23 mouse cellular contexts compared by ENCODE assay signal in genomic region chr11:61065620-61066019, GRCm38 (mm10). TPM values are rescaled to one million over a fixed set of nuclear protein-coding genes. Genes with fewer than 3 reads are reported as not detected.
DNase-seq lines count a peak whose midpoint lies in the region; ATAC-seq and TF ChIP-seq lines count a peak whose summit lies in the region.
"Had no signal": no experiment of that assay in that cellular context is flagged by ENCODE, and none has a peak within 500 bp of the region (broad histone marks: within the 10 kb centered on the region; RNA-seq: fewer than 3 reads in every experiment).

No protein-coding gene starts in this region.

- H3K36me3 ChIP-seq in liver, embryonic 13.5 days, result no peaks in the 10 kb centered on the region
- H3K36me3 ChIP-seq in liver, postnatal 0 days (replicated peaks; ENCODE audit: insufficient read depth, low read length), result no peaks in the 10 kb centered on the region
- H3K36me3 ChIP-seq: embryonic facial prominence, embryonic 10.5 days; embryonic facial prominence, embryonic 12.5 days; forebrain, embryonic 15.5 days; G1E had no signal

- no peak for TF ChIP-seq EP300 in liver, postnatal 0 days (IDR thresholded peaks at IDR 0.05; ENCODE audit: low read depth)

- WGBS in liver, embryonic 13.5 days (ENCODE audit: insufficient replicate concordance), result 70% methylated on average over 6 of the region's 6 CpGs
- 77% methylated on average over 6 of the region's 6 CpGs for whole genome bisulfite sequencing in liver, postnatal 0 days (ENCODE audit: insufficient replicate concordance)

- H3K4me3 ChIP-seq in liver, embryonic 13.5 days (replicated peaks), result no peak overlapping the region
- no peak overlapping the region for H3K4me3 ChIP-seq in liver, postnatal 0 days (ENCODE audit: low read depth, low read length)
- H3K4me3 ChIP-seq: embryonic facial prominence, embryonic 10.5 days; embryonic facial prominence, embryonic 12.5 days; forebrain, embryonic 13.5 days; forebrain, embryonic 15.5 days had no signal

- DNase-seq in cerebellum, adult 9-11 months, result peak; percentile 30
- DNase-seq in cerebellum, postnatal 10 days, result no peak
- DNase-seq in gastrocnemius, postnatal 25 days, result peak; percentile 32
- no peak for DNase-seq in gastrocnemius, adult 18-20 months (ENCODE audit: low spot score)
- DNase-seq in liver, embryonic 13.5 days, result no peak
- no peak for DNase-seq in liver
- DNase-seq in liver, postnatal 0 days, result peak; percentile 10
- no peak for DNase-seq in lung, postnatal 4 days
- DNase-seq: adrenal gland, adult 8-10 months; adrenal gland, postnatal 14 days; adrenal gland, postnatal 36 days; B cell, adult 2 months; cerebellum, adult 11-12 months; cerebellum, adult 9-10 months had no signal

- 0 out of 2 replicates have a peak overlapping the region, but pooled peaks have one; percentile 18 for H3K27ac ChIP-seq in liver, embryonic 13.5 days
- no peak overlapping the region for H3K27ac ChIP-seq in liver, postnatal 0 days (ENCODE audit: low read depth)
- H3K27ac ChIP-seq: embryonic facial prominence, embryonic 10.5 days; embryonic facial prominence, embryonic 12.5 days; forebrain, embryonic 13.5 days; forebrain, embryonic 15.5 days had no signal

- no peak for TF ChIP-seq CTCF in liver, postnatal 0 days (IDR thresholded peaks at IDR 0.05; ENCODE audit: low read depth)

- peaks cover 41% of the 10 kb centered on the region for H3K4me1 ChIP-seq in liver, embryonic 13.5 days (replicated peaks)
- peaks cover 7% of the 10 kb centered on the region; the same call in 1 of the 2 replicates for H3K4me1 ChIP-seq in liver, postnatal 0 days (ENCODE audit: insufficient read depth)
- H3K4me1 ChIP-seq: embryonic facial prominence, embryonic 12.5 days; forebrain, embryonic 13.5 days; forebrain, embryonic 15.5 days had no signal

- H3K9me3 ChIP-seq in liver, embryonic 13.5 days (replicated peaks), result no peaks in the 10 kb centered on the region
- no peaks in the 10 kb centered on the region for H3K9me3 ChIP-seq in liver, postnatal 0 days (ENCODE audit: low read length)
- H3K9me3 ChIP-seq: embryonic facial prominence, embryonic 10.5 days; embryonic facial prominence, embryonic 12.5 days; forebrain, embryonic 13.5 days; forebrain, embryonic 15.5 days; G1E had no signal

- no peak overlapping the region; the same call in 1 of the 2 replicates for H3K9ac ChIP-seq in liver, embryonic 13.5 days
- no peak overlapping the region for H3K9ac ChIP-seq in liver, postnatal 0 days (replicated peaks)
- H3K9ac ChIP-seq: embryonic facial prominence, embryonic 12.5 days; forebrain, embryonic 13.5 days; forebrain, embryonic 15.5 days had no signal

- no peak overlapping the region for H3K4me2 ChIP-seq in liver, embryonic 13.5 days
- no peak overlapping the region for H3K4me2 ChIP-seq in liver, postnatal 0 days (ENCODE audit: low read depth, low read length)
- H3K4me2 ChIP-seq: embryonic facial prominence, embryonic 12.5 days; forebrain, embryonic 13.5 days; forebrain, embryonic 15.5 days had no signal

- no peak for ATAC-seq in liver, embryonic 13.5 days (ENCODE audit: low read depth)
- no peak for ATAC-seq in liver, postnatal 0 days
- ATAC-seq: activated CD4-positive, CD25-positive, alpha-beta regulatory T cell, adult 4 months; CD4-positive, CD25-positive, alpha-beta regulatory T cell, adult 4 months; forebrain, embryonic 13.5 days; forebrain, embryonic 15.5 days; Patski had no signal

- H3K27me3 ChIP-seq in liver, embryonic 13.5 days, result peaks cover 33% of the 10 kb centered on the region
- no peaks in the 10 kb centered on the region for H3K27me3 ChIP-seq in liver, postnatal 0 days (ENCODE audit: insufficient read depth, low read length)
- H3K27me3 ChIP-seq: embryonic facial prominence, embryonic 12.5 days; forebrain, embryonic 13.5 days; forebrain, embryonic 15.5 days had no signal

RNA-seq across cellular contexts. Expression of gene Kcnj12, which starts 43.3 kb away (rescaled TPM):
- 10 to 100 TPM; 44.5 to 45.1 TPM for total RNA-seq in gastrocnemius, postnatal 25 days (2021)
- total RNA-seq in gastrocnemius, adult 18-20 months (2021), result 10 to 100 TPM; 48.6 to 67.1 TPM
- polyA plus RNA-seq in liver, embryonic 13.5 days (2015; fragmentation: Nextera tagmentation; extraction: Ambion mirVana), result 0.10 TPM in 1 of 2 replicates, not detected in the other
- polyA plus RNA-seq in liver, postnatal 0 days (2015; fragmentation: Nextera tagmentation; extraction: Ambion mirVana), result 0.18 TPM in 1 of 2 replicates, not detected in the other
- total RNA-seq: CH12.LX, G1E had no signal
- polyA plus RNA-seq: activated CD4-positive, CD25-positive, alpha-beta regulatory T cell, adult 4 months; CD4-positive, CD25-positive, alpha-beta regulatory T cell, adult 4 months; G1E; Patski had no signal

Comparison
In these comparisons a context has a peak if more than half of its experiments do, and no peak if none do; other contexts are left out.
1. DNase-seq: peak in cerebellum, adult 9-11 months (single experiment), gastrocnemius, postnatal 25 days (single experiment) and liver, postnatal 0 days (single experiment); none in cerebellum, postnatal 10 days (0 of 2), gastrocnemius, adult 18-20 months (single experiment), liver, embryonic 13.5 days (single experiment), liver (single experiment) and lung, postnatal 4 days (0 of 2).